Mouse (Mus musculus) liver, embryonic 11.5 days (tissue): ENCODE data around the gene Dld. TPM values are rescaled to one million over a fixed set of nuclear protein-coding genes. Genes with fewer than 3 reads are reported as not detected.

Experiments
- ATAC-seq: fragments of 200-750 bp; cut with Nextera tagmentation; replicated peaks from 2 replicates; pipeline ENCODE4 v1.8.0; 2017; ENCODE audit warnings: moderate number of reproducible peaks, mild to moderate bottlenecking, moderate TSS enrichment, moderate library complexity; ENCODE audit not compliant: low FRiP score
- DNase-seq: peaks from one replicate; pipeline ENCODE4 v3.0.0-alpha.2; 2017; ENCODE audit warnings: low spot score
- H3K27ac ChIP-seq: fragments of 300-500 bp; sonication (generic); 2 replicates; pipeline ENCODE4 v1.5.1; 2014; ENCODE audit warnings: mild to moderate bottlenecking, low read depth, low read length, control low read depth
- H3K27me3 ChIP-seq: fragments of 300-500 bp; sonication (generic); replicated peaks from 2 replicates; pipeline ENCODE4 v1.6.1; 2014; ENCODE audit warnings: low read length, mixed read lengths; ENCODE audit not compliant: control insufficient read depth, insufficient read depth
- H3K36me3 ChIP-seq: fragments of 300-500 bp; sonication (generic); 2 replicates; pipeline ENCODE4 v1.6.1; 2014; ENCODE audit warnings: mild to moderate bottlenecking, low read length, moderate library complexity, mixed read lengths; ENCODE audit not compliant: control insufficient read depth, insufficient read depth
- H3K4me1 ChIP-seq: fragments of 300-500 bp; sonication (generic); replicated peaks from 2 replicates; pipeline ENCODE4 v1.6.1; 2014; ENCODE audit warnings: low read length, mixed read lengths; ENCODE audit not compliant: control insufficient read depth, insufficient read depth
- H3K4me2 ChIP-seq: fragments of 300-500 bp; sonication (generic); 2 replicates; pipeline ENCODE4 v1.6.1; 2014; ENCODE audit warnings: mild to moderate bottlenecking, control low read depth, moderate library complexity
- H3K4me3 ChIP-seq: fragments of 300-500 bp; sonication (generic); 2 replicates; pipeline ENCODE4 v1.5.1; 2014; ENCODE audit warnings: low read depth, low read length, control low read depth
- H3K9ac ChIP-seq: fragments of 300-500 bp; sonication (generic); 2 replicates; pipeline ENCODE4 v1.6.1; 2014; ENCODE audit warnings: low read depth, low read length, control low read depth
- H3K9me3 ChIP-seq: fragments of 300-500 bp; sonication (generic); 2 replicates; pipeline ENCODE4 v1.6.1; 2016; ENCODE audit warnings: low read length, inconsistent platforms, mixed read lengths; ENCODE audit not compliant: control insufficient read depth
- WGBS: fragments of 180-500 bp; shearing (Covaris S2); extraction: QIAGEN DNeasy Blood & Tissue Kit; methylation state at CpG from one replicate; pipeline ENCODE4 v1.1.7; 2014; 5-methylcytosine and 5-hydroxymethylcytosine counted together
- polyA plus RNA-seq: library from polyadenylated mRNA; unstranded; fragments of >200 nt; fragmentation: Nextera tagmentation; extraction: Ambion mirVana; gene quantifications from 2 replicates; pipeline ENCODE4 v1.2.1, GENCODE M21; 2014

Dld gene
- polyA plus RNA-seq, 1 experiment from 2014 or later: 139 TPM

- WGBS: 61% methylated on average over 11 of the region's 11 CpGs
Observed at GRCm38 (mm10) chr12:31294996-31295395, 56.3 kb downstream of the Dld start.

DNA sequence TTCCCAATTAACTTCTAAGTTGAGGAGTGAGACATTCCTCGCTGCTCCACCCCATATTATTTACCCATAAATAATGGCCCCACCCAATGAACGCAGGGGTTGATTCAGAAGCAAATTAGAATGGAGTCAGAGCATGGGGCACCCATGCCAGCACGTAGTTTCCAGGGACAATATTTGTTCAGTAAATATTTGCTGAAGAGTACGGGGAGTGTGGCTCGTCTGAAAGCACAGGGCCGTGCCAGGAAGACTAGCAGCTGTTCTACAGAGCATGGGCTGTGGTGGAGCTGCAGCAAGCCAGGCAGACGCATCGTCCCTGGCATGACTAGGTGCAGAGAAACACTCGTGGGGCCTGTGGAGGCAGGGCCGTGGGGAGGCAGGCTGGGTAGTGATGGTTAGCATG lies 56.7 kb downstream of the Dld start:
- Histone ChIP-seq H3K9ac (no peak overlapping the region), H3K4me2 (no peak overlapping the region), H3K27me3 (no peaks in the 10 kb centered on the region), H3K36me3 (peaks cover 6% of the 10 kb centered on the region; the same call in 1 of the 2 replicates), H3K4me3 (no peak overlapping the region), H3K4me1 (0 out of 2 replicates have a peak, but pooled peaks cover 4% of the 10 kb centered on the region), H3K9me3 (no peaks in the 10 kb centered on the region), H3K27ac (no peak overlapping the region)
- 62% methylated on average over 10 of the region's 10 CpGs for WGBS
- peak; percentile 66; the same call in 1 of the 2 replicates for ATAC-seq
- DNase-seq: no peak

More at GRCm38 (mm10) chr12:31294996-31295395, 56.3 kb downstream of the Dld start:
- no peak overlapping the region for H3K4me2 ChIP-seq
- no peaks in the 10 kb centered on the region for H3K9me3 ChIP-seq
- no peak overlapping the region for H3K9ac ChIP-seq
- peaks cover 6% of the 10 kb centered on the region; the same call in 1 of the 2 replicates for H3K36me3 ChIP-seq
- no peaks in the 10 kb centered on the region for H3K27me3 ChIP-seq
- ATAC-seq (no peak), DNase-seq (no peak)
- H3K27ac ChIP-seq: no peak overlapping the region
- H3K4me1 ChIP-seq: 0 out of 2 replicates have a peak, but pooled peaks cover 4% of the 10 kb centered on the region
- no peak overlapping the region for H3K4me3 ChIP-seq

DNA sequence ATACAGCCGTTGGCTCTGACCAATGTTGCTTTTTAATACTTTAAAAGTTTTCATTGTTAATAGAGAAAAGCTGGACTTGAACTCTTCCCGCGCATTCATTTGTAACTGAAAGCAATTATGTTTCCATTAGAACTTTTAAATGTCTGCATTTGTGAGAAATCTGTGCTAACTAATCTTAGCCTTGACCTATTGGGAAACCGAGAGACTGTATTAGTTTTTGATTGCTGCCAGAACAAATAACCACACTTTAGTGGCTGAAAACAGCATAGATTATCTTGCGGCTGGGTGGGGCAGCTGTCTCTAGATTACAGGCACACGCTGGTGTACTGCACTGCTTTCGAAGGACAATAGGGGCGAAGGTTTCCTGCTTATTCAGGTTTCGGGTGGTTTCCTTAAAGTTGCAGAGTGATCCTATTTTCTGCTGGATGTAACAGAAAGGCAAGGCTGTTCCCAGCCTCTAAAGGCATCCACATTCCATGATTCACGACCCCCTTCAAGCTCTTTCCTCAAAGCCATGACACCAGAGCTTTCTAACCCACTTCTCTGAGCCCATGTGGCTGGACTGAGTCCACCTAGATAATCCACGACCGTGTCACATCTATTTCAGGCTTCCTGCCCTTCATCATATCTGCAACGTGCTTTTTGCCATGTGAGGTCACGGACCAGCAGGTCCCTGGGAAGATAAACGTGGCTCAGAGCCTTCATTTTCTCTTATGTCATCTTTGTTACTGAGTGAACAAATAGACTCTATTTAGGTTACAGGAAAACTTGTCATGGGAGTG lies 57.7 kb downstream of the Dld start:
- H3K36me3 ChIP-seq: peaks cover 5% of the 10 kb centered on the region; the same call in 1 of the 2 replicates
- ATAC-seq: no peak
- WGBS: 55% methylated on average over 15 of the region's 15 CpGs
- H3K9me3 ChIP-seq: no peaks in the 10 kb centered on the region
- H3K4me3 ChIP-seq: no peak overlapping the region
- no peaks in the 10 kb centered on the region for H3K27me3 ChIP-seq
- no peak overlapping the region for H3K27ac ChIP-seq
- no peak overlapping the region for H3K4me2 ChIP-seq
- H3K4me1 ChIP-seq: 0 out of 2 replicates have a peak, but pooled peaks cover 4% of the 10 kb centered on the region
- no peak overlapping the region for H3K9ac ChIP-seq
- DNase-seq: no peak

GRCm38 (mm10) chr12:31290951-31291350 lies 60.3 kb downstream of the Dld start:
- no peak overlapping the region for H3K4me2 ChIP-seq
- ATAC-seq (no peak), DNase-seq (no peak)
- H3K9me3 ChIP-seq: no peaks in the 10 kb centered on the region
- no peak overlapping the region for H3K4me3 ChIP-seq
- 83% methylated on average over 3 of the region's 3 CpGs for WGBS
- no peak overlapping the region for H3K27ac ChIP-seq
- no peaks in the 10 kb centered on the region for H3K27me3 ChIP-seq
- H3K36me3 ChIP-seq: peaks cover 9% of the 10 kb centered on the region
- H3K4me1 ChIP-seq: 0 out of 2 replicates have a peak, but pooled peaks cover 4% of the 10 kb centered on the region
- H3K9ac ChIP-seq: no peak overlapping the region

- no peaks in the 10 kb centered on the region for H3K9me3 ChIP-seq
- no peaks in the 10 kb centered on the region for H3K4me1 ChIP-seq
- H3K36me3 ChIP-seq: peaks cover 9% of the 10 kb centered on the region
- no peaks in the 10 kb centered on the region for H3K27me3 ChIP-seq
- DNase-seq: no peak
- no peak overlapping the region for H3K9ac ChIP-seq
- 91% methylated on average over 10 of the region's 10 CpGs for WGBS
- ATAC-seq: no peak
- H3K27ac ChIP-seq: no peak overlapping the region
- H3K4me3 ChIP-seq: no peak overlapping the region
- H3K4me2 ChIP-seq: no peak overlapping the region
Observed at GRCm38 (mm10) chr12:31289046-31289445, 62.2 kb downstream of the Dld start.

DNA sequence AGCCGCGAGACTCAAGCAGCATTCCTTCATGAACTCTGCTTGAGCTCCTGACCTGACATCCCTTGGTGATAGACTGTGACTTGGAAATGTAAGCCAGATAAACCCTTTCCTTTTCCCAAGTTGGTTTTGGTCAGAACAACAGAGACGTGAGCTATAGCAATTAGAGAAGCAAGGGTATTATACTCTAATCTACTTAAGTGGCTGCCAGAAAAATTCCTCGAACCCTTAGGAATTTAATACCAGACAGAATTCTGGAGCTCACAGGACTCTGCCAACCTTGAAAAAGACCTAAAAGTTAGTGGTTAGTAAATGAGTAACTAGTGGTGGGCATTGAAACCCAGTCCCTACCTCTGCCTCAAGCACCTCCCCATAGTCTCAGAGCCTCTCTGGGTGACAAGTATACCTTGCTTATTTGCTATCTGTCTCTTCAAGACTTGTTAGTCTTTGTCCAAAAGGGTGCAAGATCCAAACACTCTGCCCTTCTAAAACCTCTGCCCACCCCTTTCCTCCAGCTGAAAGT lies 67.6 kb downstream of the Dld start:
- H3K9ac ChIP-seq: no peak overlapping the region
- H3K4me1 ChIP-seq: no peaks in the 10 kb centered on the region
- H3K36me3 ChIP-seq: peaks cover 10% of the 10 kb centered on the region
- DNase-seq (no peak), ATAC-seq (no peak)
- no peak overlapping the region for H3K4me2 ChIP-seq
- H3K9me3 ChIP-seq: no peaks in the 10 kb centered on the region
- H3K27ac ChIP-seq: no peak overlapping the region
- no peak overlapping the region for H3K4me3 ChIP-seq
- WGBS: 71% methylated on average over 4 of the region's 4 CpGs
- no peaks in the 10 kb centered on the region for H3K27me3 ChIP-seq

DNA sequence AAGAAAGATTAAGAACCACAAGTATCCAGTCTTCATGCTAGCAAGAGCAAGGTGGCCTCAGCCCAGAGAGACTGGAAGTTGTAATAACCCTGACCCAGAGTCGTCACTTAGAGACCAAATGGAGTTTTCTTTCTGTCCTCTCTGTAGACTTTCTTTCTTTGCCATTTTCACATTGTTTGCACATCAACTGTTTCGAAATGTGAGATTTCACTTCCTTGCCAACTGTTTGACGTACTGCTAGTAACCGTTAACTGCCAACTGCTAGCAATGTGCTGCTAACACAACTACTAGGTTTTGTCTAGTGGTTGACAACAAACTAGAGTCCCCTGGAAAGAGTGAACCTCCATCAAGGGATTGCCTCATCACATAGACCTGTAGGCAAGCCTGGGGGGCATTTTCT lies 68.1 kb downstream of the Dld start:
- Histone ChIP-seq H3K27me3 (no peaks in the 10 kb centered on the region), H3K4me2 (no peak overlapping the region), H3K36me3 (peaks cover 10% of the 10 kb centered on the region), H3K4me3 (no peak overlapping the region), H3K9me3 (no peaks in the 10 kb centered on the region), H3K4me1 (no peaks in the 10 kb centered on the region), H3K27ac (no peak overlapping the region), H3K9ac (no peak overlapping the region)
- no peak for ATAC-seq
- DNase-seq: no peak
- 77% methylated on average over 4 of the region's 4 CpGs for WGBS

DNA sequence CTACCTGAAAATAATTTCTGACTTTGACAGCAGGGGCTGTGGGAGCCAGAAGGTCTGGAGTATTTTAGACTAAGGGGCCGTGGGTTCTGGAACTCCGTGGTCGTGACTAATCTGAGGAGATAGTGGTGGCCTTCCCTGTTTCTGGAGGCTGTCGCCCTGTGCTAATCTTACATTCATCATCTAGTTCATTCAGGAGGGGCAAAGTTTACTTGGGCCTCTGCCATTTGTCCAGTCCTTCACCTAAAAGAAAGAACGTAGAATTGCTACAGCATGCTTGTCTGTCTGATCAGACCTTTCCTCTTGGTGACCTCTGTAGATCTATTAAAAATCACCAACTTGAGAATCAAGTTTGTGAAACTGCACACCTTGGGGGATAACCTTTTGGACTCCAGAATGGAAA lies 69.0 kb downstream of the Dld start:
- ATAC-seq (no peak), DNase-seq (no peak)
- Histone ChIP-seq H3K4me2 (no peak overlapping the region), H3K27ac (no peak overlapping the region), H3K4me1 (no peaks in the 10 kb centered on the region), H3K36me3 (peaks cover 7% of the 10 kb centered on the region; the same call in 1 of the 2 replicates), H3K9me3 (no peaks in the 10 kb centered on the region), H3K27me3 (no peaks in the 10 kb centered on the region), H3K4me3 (no peak overlapping the region), H3K9ac (no peak overlapping the region)
- WGBS: 58% methylated on average over 5 of the region's 5 CpGs
